Mouse (Mus musculus): Measurements from ENCODE around the gene Gm13691. TPM values are rescaled to one million over a fixed set of nuclear protein-coding genes. Genes with fewer than 3 reads are reported as not detected.
A peak's percentile ranks its signal among the peaks of the same experiment; 100 is the strongest.
"Not testable (repeated sequence)": the region's sequence is repeated elsewhere in the genome, so short reads cannot be mapped to it uniquely, and the experiment has no call there.

The Gm13691 gene
- polyA plus RNA-seq, 1 experiment from 2014 or later: not detected

DNA sequence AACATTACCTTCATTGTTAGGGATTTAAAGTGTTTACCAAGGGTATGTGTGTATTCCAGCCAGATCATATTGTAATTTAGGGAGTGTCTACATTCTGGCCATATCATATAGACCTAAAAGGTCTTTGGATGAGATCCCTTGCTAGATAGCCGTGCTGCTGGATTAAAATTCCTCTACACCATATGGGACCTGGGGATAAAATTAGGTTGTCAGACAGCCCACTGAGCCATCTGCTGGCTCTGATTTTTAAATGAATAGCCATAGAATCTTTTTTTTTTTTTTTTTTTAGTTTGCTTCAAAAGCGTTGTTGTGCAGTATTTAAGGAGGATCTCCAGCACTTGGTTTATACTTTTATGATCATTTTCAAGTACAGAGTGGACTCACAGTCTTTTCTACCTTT lies 42.2 kb downstream of the Gm13691 start:
- Histone ChIP-seq H3K27ac (ENCODE audit: low read depth) (no peak overlapping the region), H3K4me1 (ENCODE audit: insufficient read depth) (no peaks in the 10 kb centered on the region), H3K9ac (replicated peaks) (no peak overlapping the region), H3K4me2 (ENCODE audit: low read depth, low read length) (no peak overlapping the region), H3K27me3 (ENCODE audit: insufficient read depth, low read length) (no peaks in the 10 kb centered on the region), H3K9me3 (ENCODE audit: low read length) (no peaks in the 10 kb centered on the region), H3K4me3 (ENCODE audit: low read depth, low read length) (no peak overlapping the region), H3K36me3 (replicated peaks; ENCODE audit: insufficient read depth, low read length) (no peaks in the 10 kb centered on the region)
- TF ChIP-seq CTCF (IDR thresholded peaks at IDR 0.05; ENCODE audit: low read depth) (no peak), EP300 (IDR thresholded peaks at IDR 0.05; ENCODE audit: low read depth) (no peak)
- 83% methylated on average over 2 of the region's 2 CpGs for WGBS (ENCODE audit: insufficient replicate concordance)
- no peak for DNase-seq
- no peak for ATAC-seq

DNA sequence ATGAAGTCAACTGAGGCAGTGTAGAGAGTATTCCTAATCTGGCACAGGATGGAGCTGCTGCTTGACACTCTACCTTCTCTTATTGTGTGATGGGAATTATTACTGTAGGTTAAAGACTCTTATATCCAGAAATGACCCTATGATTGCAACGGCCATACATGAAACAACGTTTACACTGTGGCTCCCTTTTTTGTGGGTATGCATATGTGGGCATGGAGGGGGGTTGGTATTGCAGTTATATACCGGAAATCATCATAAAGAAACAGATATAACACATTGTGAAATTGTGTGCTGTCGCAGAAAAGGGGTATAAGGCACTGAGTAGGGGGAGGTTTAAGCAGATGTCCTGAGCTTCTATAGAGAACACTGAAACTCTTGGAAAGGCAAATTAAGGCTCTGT lies 45.6 kb downstream of the Gm13691 start:
- no peaks in the 10 kb centered on the region for H3K36me3 ChIP-seq (replicated peaks; ENCODE audit: insufficient read depth, low read length)
- WGBS (ENCODE audit: insufficient replicate concordance): 76% methylated on average over 4 of the region's 4 CpGs
- no peak overlapping the region for H3K4me3 ChIP-seq (ENCODE audit: low read depth, low read length)
- H3K9ac ChIP-seq (replicated peaks): no peak overlapping the region
- TF ChIP-seq EP300 (IDR thresholded peaks at IDR 0.05; ENCODE audit: low read depth) (no peak), CTCF (IDR thresholded peaks at IDR 0.05; ENCODE audit: low read depth) (no peak)
- no peak overlapping the region for H3K4me2 ChIP-seq (ENCODE audit: low read depth, low read length)
- H3K27ac ChIP-seq (ENCODE audit: low read depth): no peak overlapping the region
- ATAC-seq (no peak), DNase-seq (no peak)
- no peaks in the 10 kb centered on the region for H3K9me3 ChIP-seq (ENCODE audit: low read length)
- no peaks in the 10 kb centered on the region for H3K4me1 ChIP-seq (ENCODE audit: insufficient read depth)
- no peaks in the 10 kb centered on the region for H3K27me3 ChIP-seq (ENCODE audit: insufficient read depth, low read length)

DNA sequence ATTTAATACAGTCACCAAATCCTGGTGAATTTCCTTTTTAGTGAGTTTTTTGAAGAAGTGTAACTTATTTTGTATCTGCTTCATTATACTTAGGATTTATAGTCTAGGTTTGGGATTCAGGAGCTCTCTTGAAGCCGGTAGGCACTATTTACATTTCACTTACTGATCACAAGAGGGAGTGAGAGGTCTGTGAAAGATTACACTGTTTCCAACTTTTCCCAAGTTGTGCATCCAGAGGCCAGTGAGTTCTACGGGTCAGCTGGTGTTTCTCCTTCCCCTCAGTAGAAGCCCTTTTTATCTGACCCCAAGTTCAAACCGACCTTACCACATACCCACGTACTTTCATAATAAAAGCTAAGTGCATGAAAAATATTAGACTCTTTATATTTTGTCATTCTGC lies 47.0 kb downstream of the Gm13691 start:
- 12% methylated on average over 4 of the region's 4 CpGs for WGBS (ENCODE audit: insufficient replicate concordance)
- Histone ChIP-seq H3K4me1 (ENCODE audit: insufficient read depth) (no peaks in the 10 kb centered on the region), H3K27me3 (ENCODE audit: insufficient read depth, low read length) (no peaks in the 10 kb centered on the region), H3K9me3 (ENCODE audit: low read length) (no peaks in the 10 kb centered on the region), H3K4me3 (ENCODE audit: low read depth, low read length) (no peak overlapping the region), H3K27ac (ENCODE audit: low read depth) (no peak overlapping the region), H3K9ac (replicated peaks) (no peak overlapping the region), H3K36me3 (replicated peaks; ENCODE audit: insufficient read depth, low read length) (no peaks in the 10 kb centered on the region), H3K4me2 (ENCODE audit: low read depth, low read length) (no peak overlapping the region)
- no peak; the same call in 1 of the 2 replicates for ATAC-seq
- no peak for DNase-seq
- TF ChIP-seq CTCF (IDR thresholded peaks at IDR 0.05; ENCODE audit: low read depth): peak; percentile 68
- no peak for TF ChIP-seq EP300 (IDR thresholded peaks at IDR 0.05; ENCODE audit: low read depth)

DNA sequence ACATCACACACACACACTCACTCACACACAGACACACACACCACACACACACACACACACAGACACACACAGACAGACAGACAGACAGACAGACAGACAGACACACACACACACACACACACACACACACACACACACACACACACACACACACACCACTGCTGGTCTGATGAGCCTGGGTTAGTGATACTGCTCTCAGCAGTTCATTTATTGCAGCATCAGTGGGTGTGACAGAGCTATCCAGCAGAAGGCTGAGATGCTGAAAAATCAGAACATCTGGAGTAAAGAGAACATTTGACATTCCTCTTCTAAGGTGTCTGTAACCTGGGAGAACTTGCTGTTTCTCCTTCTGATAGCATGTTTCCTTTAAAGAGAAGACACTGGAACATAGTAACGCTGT lies 47.6 kb downstream of the Gm13691 start:
- H3K27ac ChIP-seq (ENCODE audit: low read depth); H3K9ac ChIP-seq (replicated peaks); H3K36me3 ChIP-seq (replicated peaks; ENCODE audit: insufficient read depth, low read length); H3K4me1 ChIP-seq (ENCODE audit: insufficient read depth); H3K9me3 ChIP-seq (ENCODE audit: low read length); DNase-seq; H3K27me3 ChIP-seq (ENCODE audit: insufficient read depth, low read length); H3K4me3 ChIP-seq (ENCODE audit: low read depth, low read length); ATAC-seq; H3K4me2 ChIP-seq (ENCODE audit: low read depth, low read length): not testable (repeated sequence)
- 78% methylated on average over 1 of the region's 1 CpGs for WGBS (ENCODE audit: insufficient replicate concordance)

DNA sequence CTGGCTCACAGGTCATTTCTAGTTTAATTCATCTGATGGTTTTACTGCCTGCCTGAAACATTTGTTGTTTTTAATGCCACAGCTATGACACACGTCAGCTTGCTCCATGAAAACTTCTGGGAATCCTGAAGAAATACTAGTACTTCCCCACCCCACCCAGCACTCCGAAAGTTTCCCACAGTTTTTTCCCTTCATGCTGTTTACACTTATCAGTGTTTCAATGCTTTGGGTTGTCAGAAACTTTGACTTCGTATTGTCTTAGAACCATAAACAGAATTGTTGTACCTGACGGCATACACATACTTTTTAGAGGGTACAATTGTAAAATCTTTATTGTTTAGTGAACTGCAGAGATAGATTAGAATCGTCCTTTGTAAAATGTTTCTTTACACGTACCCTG lies 48.9 kb downstream of the Gm13691 start:
- Histone ChIP-seq H3K27me3 (ENCODE audit: insufficient read depth, low read length) (no peaks in the 10 kb centered on the region), H3K4me1 (ENCODE audit: insufficient read depth) (no peaks in the 10 kb centered on the region), H3K27ac (ENCODE audit: low read depth) (no peak overlapping the region), H3K4me2 (ENCODE audit: low read depth, low read length) (no peak overlapping the region), H3K9ac (replicated peaks) (no peak overlapping the region), H3K36me3 (replicated peaks; ENCODE audit: insufficient read depth, low read length) (no peaks in the 10 kb centered on the region), H3K9me3 (ENCODE audit: low read length) (no peaks in the 10 kb centered on the region), H3K4me3 (ENCODE audit: low read depth, low read length) (no peak overlapping the region)
- WGBS (ENCODE audit: insufficient replicate concordance): 66% methylated on average over 6 of the region's 6 CpGs
- TF ChIP-seq CTCF (IDR thresholded peaks at IDR 0.05; ENCODE audit: low read depth): no peak
- no peak for TF ChIP-seq EP300 (IDR thresholded peaks at IDR 0.05; ENCODE audit: low read depth)
- ATAC-seq: no peak
- DNase-seq: no peak

Other genes starting within 250 kb of the Gm13691 start
- 0.47 and 0.54 TPM in 2 replicates for gene Fam171b, start 177.9 kb upstream of the Gm13691 start, polyA plus RNA-seq (2015; fragmentation: Nextera tagmentation; extraction: Ambion mirVana)
- gene Zswim2, start 49.3 kb upstream of the Gm13691 start, polyA plus RNA-seq (2015; fragmentation: Nextera tagmentation; extraction: Ambion mirVana): not detected in 2 replicates
- not detected in 2 replicates for gene Gm13698, start 34.9 kb upstream of the Gm13691 start, polyA plus RNA-seq (2015; fragmentation: Nextera tagmentation; extraction: Ambion mirVana)
- gene Gm13693, start 29.1 kb upstream of the Gm13691 start, polyA plus RNA-seq (2015; fragmentation: Nextera tagmentation; extraction: Ambion mirVana): not detected in 2 replicates
- gene Gm13695, start 23.2 kb upstream of the Gm13691 start, polyA plus RNA-seq (2015; fragmentation: Nextera tagmentation; extraction: Ambion mirVana): not detected in 2 replicates
- not detected in 2 replicates for gene Gm13696, start 17.4 kb upstream of the Gm13691 start, polyA plus RNA-seq (2015; fragmentation: Nextera tagmentation; extraction: Ambion mirVana)
- not detected in 2 replicates for gene Gm13694, start 11.6 kb upstream of the Gm13691 start, polyA plus RNA-seq (2015; fragmentation: Nextera tagmentation; extraction: Ambion mirVana)
- gene Gm13697, start 5.8 kb upstream of the Gm13691 start, polyA plus RNA-seq (2015; fragmentation: Nextera tagmentation; extraction: Ambion mirVana): not detected in 2 replicates